Mouse (Mus musculus): ENCODE measurements around the gene Tulp4. TPM values are rescaled to one million over a fixed set of nuclear protein-coding genes. Genes with fewer than 3 reads are reported as not detected.
A peak's percentile ranks its signal among the peaks of the same experiment; 100 is the strongest.
"Not testable (repeated sequence)": the region's sequence is repeated elsewhere in the genome, so short reads cannot be mapped to it uniquely, and the experiment has no call there.

Tulp4 gene
- total RNA-seq, 2 experiments from 2014 or later = 111 to 116 TPM

DNA sequence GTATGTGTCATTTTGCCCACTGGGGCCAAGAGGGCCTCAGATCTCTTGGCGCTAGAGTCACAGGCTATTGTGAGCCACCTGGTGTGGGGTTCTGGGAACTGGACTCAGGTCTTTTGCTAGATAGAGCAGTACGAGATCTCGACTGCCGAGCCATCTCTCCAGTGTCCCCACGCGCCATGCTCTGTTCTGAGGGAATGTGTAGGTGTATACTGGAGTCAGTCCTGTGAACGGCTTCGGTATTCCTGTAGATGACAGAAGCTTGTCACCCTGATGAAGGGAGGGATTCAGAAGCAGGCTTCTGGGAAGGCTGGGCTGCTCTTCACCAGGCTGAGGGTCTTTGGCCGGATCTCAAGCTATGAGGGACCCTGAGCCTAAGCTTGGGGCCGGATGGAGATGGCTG, 173.5 kb downstream of the Tulp4 start:
- not testable (repeated sequence) for DNase-seq

DNA sequence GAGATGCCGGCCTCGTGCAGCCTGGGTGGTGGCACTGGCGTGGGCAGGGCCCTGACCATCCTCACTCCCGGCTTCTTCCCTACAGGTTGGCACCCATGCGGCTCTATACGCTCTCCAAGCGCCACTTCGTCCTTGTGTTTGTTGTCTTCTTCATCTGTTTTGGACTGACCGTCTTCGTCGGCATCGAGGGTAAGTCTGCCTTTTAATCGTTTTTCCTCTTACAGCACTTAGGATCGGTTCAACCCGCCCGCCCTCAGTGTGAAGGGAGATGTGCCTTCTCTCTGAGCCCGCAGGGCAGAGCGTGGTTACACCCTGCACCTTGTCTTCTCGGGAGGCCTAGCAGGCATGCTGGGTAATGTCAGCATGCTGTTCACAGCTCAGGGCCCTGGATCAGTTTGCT, 174.3 kb downstream of the Tulp4 start:
- DNase-seq = peak; percentile 5

DNA sequence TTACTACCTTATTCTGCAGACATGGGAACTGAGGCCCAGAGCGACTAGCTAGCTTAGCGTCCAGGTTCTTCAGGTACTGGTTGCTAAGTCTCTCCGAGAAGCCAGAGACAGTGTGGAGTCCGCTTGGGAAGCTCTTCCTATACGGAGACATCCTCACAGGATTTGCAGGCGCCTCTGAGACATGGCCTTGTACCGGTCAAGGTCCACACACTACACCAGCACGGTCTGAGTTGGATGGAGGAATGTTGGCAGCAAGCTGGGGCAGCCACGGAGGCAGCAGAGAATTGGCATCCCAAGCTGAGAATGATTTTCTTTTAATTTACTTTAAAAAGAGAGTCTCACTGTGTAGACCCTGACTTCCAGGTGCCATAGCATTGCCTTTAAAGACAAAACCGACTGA, 176.9 kb downstream of the Tulp4 start:
- DNase-seq = not testable (repeated sequence)

DNA sequence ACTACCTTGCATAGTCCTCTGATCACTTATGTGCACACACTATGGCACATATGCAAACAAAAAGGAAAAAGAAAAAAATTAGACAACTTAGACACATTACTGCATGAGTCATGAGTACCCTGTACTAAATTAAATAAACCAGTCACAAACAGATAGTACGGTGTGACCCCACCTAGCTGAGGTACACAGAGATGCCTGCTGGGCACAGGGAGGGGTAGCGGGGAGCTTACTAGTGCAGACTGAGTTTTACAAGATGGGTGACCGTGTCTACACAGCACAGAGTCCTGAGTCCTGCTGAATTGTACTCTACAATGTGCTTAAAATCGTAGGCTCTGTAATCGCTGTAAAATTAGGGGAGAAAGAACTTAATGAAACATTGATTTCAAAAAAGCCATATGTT, 179.9 kb downstream of the Tulp4 start:
- not testable (repeated sequence) for DNase-seq

DNA sequence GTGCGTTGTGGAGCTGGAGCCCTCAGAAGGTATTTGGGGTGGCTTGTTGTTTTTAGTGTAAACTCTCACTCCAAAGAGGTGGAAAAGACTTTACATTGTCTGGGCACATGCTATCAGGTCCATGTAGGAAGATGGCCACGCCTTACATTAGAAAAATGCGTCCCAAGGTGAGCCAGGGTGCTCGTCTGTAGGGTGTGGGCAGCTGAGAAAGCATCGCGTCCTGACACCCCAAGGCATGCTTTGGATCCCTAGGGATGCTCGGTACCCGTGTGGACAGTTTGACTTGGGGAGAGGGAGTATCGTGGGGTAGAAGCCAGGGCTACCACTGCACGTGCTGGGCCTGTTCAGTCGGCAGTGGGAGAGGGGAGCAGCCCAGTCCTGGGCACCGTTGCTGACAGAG, 182.8 kb downstream of the Tulp4 start:
- DNase-seq = not testable (repeated sequence)

DNA sequence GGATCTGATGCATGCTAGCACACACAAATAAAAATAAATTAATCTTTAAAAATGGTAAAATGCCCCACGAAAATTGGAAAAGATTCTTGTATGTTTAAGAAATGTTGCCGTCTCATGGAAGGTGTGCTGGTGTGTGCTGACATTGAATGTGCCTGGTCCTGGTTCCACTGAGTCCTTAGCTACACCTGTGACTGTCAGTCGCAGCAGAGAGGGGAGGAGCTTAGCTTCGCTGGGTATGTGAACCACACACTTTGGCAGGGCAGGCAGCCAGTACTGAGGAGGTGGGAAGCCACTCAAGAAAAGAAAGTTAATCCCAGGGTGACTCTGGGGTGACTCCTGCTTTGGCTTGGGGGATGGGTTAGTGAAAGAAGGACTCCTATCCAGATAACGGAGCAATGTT, 187.6 kb downstream of the Tulp4 start:
- not testable (repeated sequence) for DNase-seq

DNA sequence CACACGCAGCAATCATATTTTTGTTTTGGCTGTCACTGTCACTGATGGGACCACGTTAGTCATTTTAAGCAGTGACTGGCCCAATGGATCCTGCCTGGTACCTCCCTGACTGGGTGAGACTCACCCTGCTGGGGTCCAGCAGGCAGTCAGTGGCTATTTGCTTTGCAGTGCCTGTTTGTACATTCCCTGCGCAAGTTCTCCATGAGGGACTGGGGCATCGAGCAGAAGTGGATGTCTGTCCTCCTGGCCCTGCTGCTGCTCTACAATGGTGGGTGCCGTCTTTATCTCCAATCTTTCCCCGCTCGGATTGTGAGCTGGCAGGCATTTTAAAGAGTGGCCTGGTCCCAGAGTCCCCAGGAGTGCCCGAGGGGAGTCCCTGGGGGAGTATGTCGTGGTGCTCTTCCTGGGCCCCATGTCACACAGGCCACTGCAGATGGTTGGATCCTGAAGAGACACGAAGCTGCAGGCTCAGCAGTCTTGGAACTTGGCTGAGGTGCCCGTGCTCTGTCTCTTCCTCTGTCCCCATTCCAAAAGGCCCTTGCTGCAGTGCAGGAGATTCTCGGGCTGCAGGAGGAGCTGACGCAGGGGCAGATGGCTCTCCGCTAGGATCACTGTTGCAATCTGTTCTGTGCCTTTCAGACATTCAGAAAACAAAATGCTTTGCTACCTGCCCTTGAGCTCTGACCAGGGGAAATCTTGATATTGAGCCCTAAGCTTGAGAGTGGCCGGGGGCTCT, 191.0 kb downstream of the Tulp4 start:
- DNase-seq = not testable (repeated sequence)

DNA sequence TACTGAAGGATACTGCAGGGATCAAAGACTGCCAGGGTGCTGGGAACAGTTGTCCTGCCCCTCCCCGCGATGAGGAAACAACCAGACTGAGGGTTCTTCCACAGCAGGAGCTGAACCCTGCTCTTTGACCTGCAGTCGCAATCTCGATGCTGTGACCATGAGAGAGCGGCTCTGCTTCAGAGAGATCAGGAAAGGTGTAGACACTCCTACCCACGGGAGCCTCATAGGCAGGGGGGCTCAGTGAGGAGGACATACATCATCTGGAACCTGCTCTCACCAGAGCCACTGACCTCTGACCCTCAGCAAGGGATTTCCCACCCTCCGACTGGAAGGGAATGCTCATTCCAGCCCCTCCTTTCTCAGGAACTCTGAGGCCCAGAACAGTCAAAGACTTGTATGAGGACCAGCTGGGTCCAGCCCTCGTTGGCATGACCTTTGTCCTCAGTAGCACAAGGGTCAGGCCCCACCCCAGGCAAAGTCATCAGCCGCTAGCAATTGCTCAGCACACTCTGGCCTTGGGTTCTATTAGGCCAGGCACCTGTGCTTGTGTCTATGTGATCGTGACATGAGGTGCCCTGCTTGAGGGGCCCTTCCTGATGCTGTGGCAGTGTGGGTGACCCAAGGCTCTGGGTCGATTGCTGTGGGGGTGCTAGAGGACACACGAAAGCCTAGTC, 194.1 kb downstream of the Tulp4 start:
- not testable (repeated sequence) for DNase-seq

Small RNA genes within 50 kb of the gene (microRNA-seq; reads per million reads assigned to microRNA genes)
- 0 reads per million in 2 experiments for gene Gm22774

Other genes starting within 250 kb of the Tulp4 start
- gene Synj2, start 165.2 kb upstream of the Tulp4 start, total RNA-seq (2021) = 10 to 100 TPM; 30.0 to 31.4 TPM
- gene Serac1, start 26.7 kb upstream of the Tulp4 start, total RNA-seq (2021) = 1 to 10 TPM; 7.9 to 8.2 TPM
- gene Gtf2h5, start 26.7 kb upstream of the Tulp4 start, total RNA-seq (2021) = 10 to 100 TPM; 65.4 to 69.1 TPM
- gene Tmem181a, start 150.4 kb downstream of the Tulp4 start, total RNA-seq (2021) = 1 to 10 TPM; 7.4 to 8.2 TPM
- 1 to 10 TPM; 2.1 to 2.3 TPM for gene Dynlt1a, start 211.1 kb downstream of the Tulp4 start, total RNA-seq (2021)

Data from gastrocnemius, postnatal 10 days (tissue).